Mouse (Mus musculus) T-helper 2 cell (primary cell): ENCODE results near the gene Lyrm4.

Experiments used
- in situ Hi-C: fragments of 300-600 bp; cut with MboI, MseI; formaldehyde crosslinking; loops from one replicate; pipeline ENCODE4 v1.15.1; 2025; ENCODE audit warnings: high pct_unique_total_duplicates

Lyrm4 gene

GRCm38 (mm10) chr13:36117143-36118014, at the start of gene Lyrm4, which contains the start of gene Fars2:
Gene Lyrm4, minus strand, starts transcription at chr13:36117526.
Gene Fars2, plus strand, starts transcription at chr13:36117412.
- in situ Hi-C loops = no loop called here

GRCm38 (mm10) chr13:36163898-36164297, 46.6 kb upstream of the Lyrm4 start:
- in situ Hi-C loops = no loop called here

GRCm38 (mm10) chr13:36163411-36163810, 46.1 kb upstream of the Lyrm4 start:
- in situ Hi-C loops = no loop called here

- in situ Hi-C loops = no loop called here
Observed at GRCm38 (mm10) chr13:36156340-36156931, 39.1 kb upstream of the Lyrm4 start.

GRCm38 (mm10) chr13:36152728-36153498, 35.6 kb upstream of the Lyrm4 start:
- in situ Hi-C loops = no loop called here

- in situ Hi-C loops = no loop called here
Observed at GRCm38 (mm10) chr13:36150272-36150671, 32.9 kb upstream of the Lyrm4 start.

- in situ Hi-C loops = no loop called here
Observed at GRCm38 (mm10) chr13:36149175-36149939, 32.0 kb upstream of the Lyrm4 start.

GRCm38 (mm10) chr13:36145601-36146000, 28.3 kb upstream of the Lyrm4 start:
- in situ Hi-C loops = no loop called here

GRCm38 (mm10) chr13:36140247-36141016, 23.1 kb upstream of the Lyrm4 start:
- in situ Hi-C loops = no loop called here

- in situ Hi-C loops = no loop called here
Observed at GRCm38 (mm10) chr13:36139703-36140102, 22.4 kb upstream of the Lyrm4 start.

- in situ Hi-C loops = no loop called here
Observed at GRCm38 (mm10) chr13:36131992-36132649, 14.8 kb upstream of the Lyrm4 start.

- in situ Hi-C loops = no loop called here
Observed at GRCm38 (mm10) chr13:36131401-36131800, 14.1 kb upstream of the Lyrm4 start.

GRCm38 (mm10) chr13:36129360-36130054, 12.2 kb upstream of the Lyrm4 start:
- in situ Hi-C loops = loop anchor here (10.0 kb wide), 1 partner anchor 1735 kb away; no protein-coding TSS in a partner anchor

GRCm38 (mm10) chr13:36120606-36121005, 3.3 kb upstream of the Lyrm4 start:
- in situ Hi-C loops = loop anchor here (10.0 kb wide), 1 partner anchor 1744 kb away; no protein-coding TSS in a partner anchor

- in situ Hi-C loops = loop anchor here (10.0 kb wide), 1 partner anchor 1745 kb away; no protein-coding TSS in a partner anchor
Observed at GRCm38 (mm10) chr13:36119684-36120083, 2.4 kb upstream of the Lyrm4 start.

GRCm38 (mm10) chr13:36116520-36117142, 695 bp downstream of the Lyrm4 start:
- in situ Hi-C loops = no loop called here

GRCm38 (mm10) chr13:36113181-36113580, 4.1 kb downstream of the Lyrm4 start:
- in situ Hi-C loops = no loop called here

- in situ Hi-C loops = no loop called here
Observed at GRCm38 (mm10) chr13:36111331-36111730, 6.0 kb downstream of the Lyrm4 start.

- in situ Hi-C loops = no loop called here
Observed at GRCm38 (mm10) chr13:36108528-36108927, 8.8 kb downstream of the Lyrm4 start.
